Mouse (Mus musculus): Measurements from ENCODE around the gene Gpr137b. TPM values are rescaled to one million over a fixed set of nuclear protein-coding genes. Genes with fewer than 3 reads are reported as not detected.
"Not testable (repeated sequence)": the region's sequence is repeated elsewhere in the genome, so short reads cannot be mapped to it uniquely, and the experiment has no call there.

Gene Gpr137b
- polyA plus RNA-seq, 1 experiment from 2014 or later, result 14.5 TPM

DNA sequence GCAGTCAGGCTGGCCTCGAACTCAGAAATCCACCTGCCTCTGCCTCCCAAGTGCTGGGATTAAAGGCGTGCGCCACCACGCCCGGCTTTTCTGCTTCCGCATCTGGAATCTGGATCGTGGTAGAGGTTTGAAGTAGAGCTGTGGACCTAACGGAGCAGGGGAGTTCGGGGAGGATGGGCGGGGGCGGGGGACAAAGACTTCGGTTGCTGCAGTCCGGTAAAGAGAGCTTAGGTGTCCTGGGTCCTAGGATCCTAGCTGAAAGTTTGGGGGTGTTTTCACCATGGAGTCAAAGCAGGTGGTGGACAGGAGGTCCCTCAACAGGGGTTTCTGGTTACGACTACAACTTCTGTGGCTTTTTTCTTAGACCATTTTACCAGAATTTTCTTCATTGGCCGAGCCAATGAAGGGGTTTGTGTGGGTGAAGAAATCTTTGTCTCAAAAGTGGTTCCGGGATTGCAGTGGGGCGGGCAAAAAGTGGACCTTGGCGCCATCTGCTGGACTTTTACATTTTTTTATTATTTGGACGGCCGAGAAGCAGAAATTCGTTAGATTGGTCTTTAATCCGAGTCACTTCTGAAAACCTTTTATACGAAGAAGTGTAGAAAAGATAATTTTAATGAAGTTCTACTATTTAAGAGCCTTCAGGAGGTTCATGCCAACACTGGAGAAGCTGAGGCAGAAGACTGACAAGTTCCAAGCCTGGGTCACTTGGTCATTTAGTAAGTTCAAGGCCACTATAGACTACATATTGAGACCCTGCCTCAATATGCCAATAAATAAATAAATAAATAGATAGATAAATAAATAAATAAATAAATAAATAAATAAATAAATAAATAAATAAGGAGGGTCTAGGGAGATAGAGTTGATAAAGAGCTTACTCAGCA lies 21.5 kb upstream of the Gpr137b start:
- not testable (repeated sequence) for H3K36me3 ChIP-seq (ENCODE audit: insufficient read depth); H3K4me1 ChIP-seq (ENCODE audit: insufficient read depth); H3K9me3 ChIP-seq (ENCODE audit: low read depth, low read length); H3K4me3 ChIP-seq (ENCODE audit: low read depth, low read length); H3K9ac ChIP-seq; H3K27ac ChIP-seq (ENCODE audit: low read depth); H3K27me3 ChIP-seq (ENCODE audit: insufficient read depth, low read length)
- 0 out of 2 replicates have a peak overlapping the region, but pooled peaks have one; percentile 7 for H3K4me2 ChIP-seq
- peak; percentile 81 for ATAC-seq (ENCODE audit: insufficient read depth)
- WGBS, result 35% methylated on average over 23 of the region's 23 CpGs
- peak; percentile 84 for DNase-seq
- peak; percentile 51 for TF ChIP-seq CTCF (IDR thresholded peaks at IDR 0.05; ENCODE audit: low read depth)

DNA sequence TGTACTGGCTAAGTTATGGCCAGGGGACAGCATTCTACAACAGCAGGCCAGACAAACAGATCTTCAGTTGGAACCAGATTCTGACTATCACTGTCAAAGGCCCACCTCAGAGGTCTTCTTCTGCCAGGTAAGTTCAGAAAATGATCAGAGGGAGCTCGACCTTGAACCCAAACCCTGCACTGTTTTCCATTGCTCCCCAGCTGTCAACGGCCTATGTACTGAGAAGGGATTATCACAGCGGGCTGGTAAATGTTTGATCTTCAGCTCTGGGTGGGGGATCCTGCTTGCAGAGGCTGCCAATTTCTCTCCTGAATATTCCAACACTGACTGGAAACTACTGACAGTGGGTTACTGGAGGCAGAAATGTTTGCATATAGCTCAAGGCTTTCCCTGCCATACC lies 20.4 kb upstream of the Gpr137b start:
- DNase-seq (no peak), ATAC-seq (ENCODE audit: insufficient read depth) (no peak)
- WGBS, result 58% methylated on average over 3 of the region's 3 CpGs
- H3K27me3 ChIP-seq (ENCODE audit: insufficient read depth, low read length), result no peaks in the 10 kb centered on the region
- H3K9ac ChIP-seq, result no peak overlapping the region
- H3K4me1 ChIP-seq (ENCODE audit: insufficient read depth), result no peaks in the 10 kb centered on the region
- no peak overlapping the region for H3K4me3 ChIP-seq (ENCODE audit: low read depth, low read length)
- no peak for TF ChIP-seq CTCF (IDR thresholded peaks at IDR 0.05; ENCODE audit: low read depth)
- no peak overlapping the region for H3K27ac ChIP-seq (ENCODE audit: low read depth)
- no peaks in the 10 kb centered on the region for H3K36me3 ChIP-seq (ENCODE audit: insufficient read depth)
- H3K9me3 ChIP-seq (ENCODE audit: low read depth, low read length), result no peaks in the 10 kb centered on the region; the same call in 1 of the 2 replicates
- no peak overlapping the region for H3K4me2 ChIP-seq

DNA sequence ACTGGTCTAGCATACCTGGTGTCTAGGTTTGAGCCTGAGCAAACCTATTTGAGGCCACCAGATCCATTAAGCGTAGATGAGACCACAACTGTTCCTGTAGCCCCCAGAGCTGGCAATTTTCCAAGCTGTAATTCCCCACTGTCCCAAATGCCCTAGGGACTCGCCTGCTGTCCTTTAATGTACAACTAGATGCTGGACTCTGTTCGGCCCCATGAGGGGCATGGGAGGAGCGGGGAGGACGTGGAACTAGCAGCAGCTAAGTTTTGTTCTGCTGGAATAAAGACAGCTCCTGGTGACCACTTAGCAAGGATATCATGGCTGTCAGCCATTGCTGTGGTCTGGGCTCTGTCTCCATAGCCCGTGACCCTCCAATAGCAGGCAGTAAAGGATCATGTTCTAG lies 11.7 kb upstream of the Gpr137b start:
- not testable (repeated sequence) for H3K9ac ChIP-seq; DNase-seq; H3K4me2 ChIP-seq; H3K27ac ChIP-seq (ENCODE audit: low read depth); H3K4me3 ChIP-seq (ENCODE audit: low read depth, low read length); H3K4me1 ChIP-seq (ENCODE audit: insufficient read depth); H3K9me3 ChIP-seq (ENCODE audit: low read depth, low read length); H3K27me3 ChIP-seq (ENCODE audit: insufficient read depth, low read length); H3K36me3 ChIP-seq (ENCODE audit: insufficient read depth); ATAC-seq (ENCODE audit: insufficient read depth)
- no CpG with 5 or more reads among the region's 6 CpGs for WGBS

- ATAC-seq (ENCODE audit: insufficient read depth); H3K4me3 ChIP-seq (ENCODE audit: low read depth, low read length); H3K9me3 ChIP-seq (ENCODE audit: low read depth, low read length); H3K27ac ChIP-seq (ENCODE audit: low read depth); H3K27me3 ChIP-seq (ENCODE audit: insufficient read depth, low read length); DNase-seq; H3K9ac ChIP-seq; H3K36me3 ChIP-seq (ENCODE audit: insufficient read depth); H3K4me2 ChIP-seq; H3K4me1 ChIP-seq (ENCODE audit: insufficient read depth): not testable (repeated sequence)
- 56% methylated on average over 6 of the region's 6 CpGs for WGBS
Measured at GRCm38 (mm10) chr13:13404517-13405155, 10.8 kb upstream of the Gpr137b start.

DNA sequence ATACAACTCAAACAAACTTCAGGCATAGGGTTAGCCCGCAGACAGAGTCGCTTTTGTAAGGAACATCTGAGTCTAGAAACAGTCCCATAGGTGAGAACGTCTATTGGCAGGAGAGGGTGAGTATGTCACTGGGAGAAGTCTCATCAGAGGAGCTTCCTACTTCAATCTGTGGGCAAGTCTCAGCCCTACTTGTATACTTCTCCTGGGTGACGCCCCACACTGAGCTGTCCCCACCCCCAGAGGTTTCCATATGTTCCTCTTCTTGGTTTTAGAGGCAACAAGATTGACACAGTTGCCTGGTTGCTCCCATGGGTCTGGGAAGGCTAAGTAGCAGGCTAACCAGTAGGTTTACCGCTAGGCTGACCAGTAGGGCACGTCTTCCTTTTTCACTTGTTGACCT lies 10.0 kb upstream of the Gpr137b start:
- H3K9ac ChIP-seq; DNase-seq; H3K27ac ChIP-seq (ENCODE audit: low read depth); H3K27me3 ChIP-seq (ENCODE audit: insufficient read depth, low read length); H3K9me3 ChIP-seq (ENCODE audit: low read depth, low read length); ATAC-seq (ENCODE audit: insufficient read depth); H3K36me3 ChIP-seq (ENCODE audit: insufficient read depth); H3K4me3 ChIP-seq (ENCODE audit: low read depth, low read length); H3K4me1 ChIP-seq (ENCODE audit: insufficient read depth); H3K4me2 ChIP-seq: not testable (repeated sequence)
- WGBS, result 86% methylated on average over 3 of the region's 6 CpGs

- not testable (repeated sequence) for H3K4me3 ChIP-seq (ENCODE audit: low read depth, low read length); H3K9me3 ChIP-seq (ENCODE audit: low read depth, low read length); DNase-seq; H3K27me3 ChIP-seq (ENCODE audit: insufficient read depth, low read length); H3K4me1 ChIP-seq (ENCODE audit: insufficient read depth); H3K36me3 ChIP-seq (ENCODE audit: insufficient read depth); H3K9ac ChIP-seq; H3K27ac ChIP-seq (ENCODE audit: low read depth); ATAC-seq (ENCODE audit: insufficient read depth); H3K4me2 ChIP-seq
- 86% methylated on average over 2 of the region's 3 CpGs for WGBS
Measured at GRCm38 (mm10) chr13:13403366-13403765, 9.6 kb upstream of the Gpr137b start.

- H3K36me3 ChIP-seq (ENCODE audit: insufficient read depth); H3K9me3 ChIP-seq (ENCODE audit: low read depth, low read length); DNase-seq; H3K27ac ChIP-seq (ENCODE audit: low read depth); H3K4me3 ChIP-seq (ENCODE audit: low read depth, low read length); ATAC-seq (ENCODE audit: insufficient read depth); H3K27me3 ChIP-seq (ENCODE audit: insufficient read depth, low read length); H3K4me2 ChIP-seq; H3K9ac ChIP-seq; H3K4me1 ChIP-seq (ENCODE audit: insufficient read depth): not testable (repeated sequence)
- 58% methylated on average over 5 of the region's 5 CpGs for WGBS
Measured at GRCm38 (mm10) chr13:13402818-13403217, 9.0 kb upstream of the Gpr137b start.

- H3K36me3 ChIP-seq (ENCODE audit: insufficient read depth); H3K4me2 ChIP-seq; H3K4me1 ChIP-seq (ENCODE audit: insufficient read depth); ATAC-seq (ENCODE audit: insufficient read depth); H3K27me3 ChIP-seq (ENCODE audit: insufficient read depth, low read length); DNase-seq; H3K9ac ChIP-seq; H3K4me3 ChIP-seq (ENCODE audit: low read depth, low read length); H3K9me3 ChIP-seq (ENCODE audit: low read depth, low read length); H3K27ac ChIP-seq (ENCODE audit: low read depth): not testable (repeated sequence)
- WGBS, result 72% methylated on average over 3 of the region's 3 CpGs
Measured at GRCm38 (mm10) chr13:13400851-13401250, 7.0 kb upstream of the Gpr137b start.

DNA sequence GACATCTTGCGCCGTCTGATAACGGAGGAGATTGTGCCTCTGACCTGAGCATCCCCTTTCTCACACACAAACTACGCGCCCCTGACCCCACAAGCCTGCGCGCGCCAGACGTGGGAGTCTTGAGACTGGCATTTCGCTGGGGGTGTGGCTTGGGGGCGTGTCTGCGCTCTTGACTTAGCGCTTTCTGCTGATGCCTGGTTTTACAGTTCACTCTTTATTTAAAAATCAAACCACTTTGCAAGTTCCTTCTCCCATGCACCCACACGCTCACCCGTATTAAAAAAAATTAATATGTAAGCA lies 232 bp upstream of the Gpr137b start:
- H3K4me1 ChIP-seq (ENCODE audit: insufficient read depth); H3K27me3 ChIP-seq (ENCODE audit: insufficient read depth, low read length); H3K36me3 ChIP-seq (ENCODE audit: insufficient read depth); H3K9me3 ChIP-seq (ENCODE audit: low read depth, low read length); H3K9ac ChIP-seq; H3K27ac ChIP-seq (ENCODE audit: low read depth): not testable (repeated sequence)
- 0% methylated on average over 13 of the region's 15 CpGs for WGBS
- H3K4me2 ChIP-seq, result peak overlapping the region; percentile 57
- DNase-seq, result peak; percentile 70
- peak; percentile 69; the same call in 1 of the 2 replicates for ATAC-seq (ENCODE audit: insufficient read depth)
- peak overlapping the region; percentile 33 for H3K4me3 ChIP-seq (ENCODE audit: low read depth, low read length)

DNA sequence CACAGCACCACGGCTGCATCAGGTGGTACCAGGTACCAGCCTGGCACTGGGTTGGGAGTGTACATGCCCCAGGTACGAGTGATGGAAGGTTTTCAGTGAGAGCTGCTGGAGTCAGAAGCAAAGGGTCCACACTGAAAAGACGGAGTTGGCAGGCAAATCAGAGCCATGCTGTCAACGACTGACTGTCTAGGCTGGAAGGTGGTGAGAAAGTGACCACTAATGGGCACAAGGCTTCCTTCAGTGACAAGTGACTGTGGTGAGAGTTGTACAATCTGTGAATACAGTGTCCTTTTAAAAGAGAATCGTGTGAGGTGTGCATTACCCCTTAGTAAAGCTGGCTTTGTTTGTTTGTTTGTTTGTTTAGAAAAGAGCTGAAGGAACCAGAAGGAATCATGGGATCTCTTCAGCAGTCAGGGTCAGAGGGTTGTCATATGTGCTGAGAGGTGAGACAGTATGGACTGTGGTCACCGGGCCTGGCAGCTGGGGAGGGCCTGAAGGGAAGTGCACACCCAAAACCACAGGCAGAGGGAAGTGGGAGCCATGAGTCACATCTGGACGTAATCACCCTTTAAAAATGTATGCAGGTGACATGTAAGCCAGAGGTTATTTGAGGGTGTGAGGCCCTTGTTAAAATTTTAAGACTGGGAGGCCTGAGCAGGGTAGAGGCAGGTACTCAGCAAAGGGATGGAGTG lies 15.5 kb downstream of the Gpr137b start:
- WGBS, result 80% methylated on average over 1 of the region's 7 CpGs
- H3K9me3 ChIP-seq (ENCODE audit: low read depth, low read length); H3K4me2 ChIP-seq; ATAC-seq (ENCODE audit: insufficient read depth); H3K4me3 ChIP-seq (ENCODE audit: low read depth, low read length); DNase-seq; H3K9ac ChIP-seq; H3K4me1 ChIP-seq (ENCODE audit: insufficient read depth); H3K27me3 ChIP-seq (ENCODE audit: insufficient read depth, low read length); H3K36me3 ChIP-seq (ENCODE audit: insufficient read depth); H3K27ac ChIP-seq (ENCODE audit: low read depth): not testable (repeated sequence)
